Mouse (Mus musculus) testis, adult 2 months (tissue): ENCODE data around the gene Cntnap2.

Experiments used
- CTCF ChIP-seq: fragments of 200-500 bp; IDR thresholded peaks from 2 replicates; pipeline ENCODE4 v1.5.1; 2012; ENCODE audit warnings: low read depth, mild to moderate bottlenecking, inconsistent platforms, low read length, moderate library complexity; ENCODE audit not compliant: control insufficient read depth, insufficient read depth, insufficient replicate concordance
- POLR2A ChIP-seq: fragments of 200-500 bp; IDR thresholded peaks from 2 replicates; pipeline ENCODE4 v1.6.1; 2012; ENCODE audit warnings: low read depth, mild to moderate bottlenecking, inconsistent platforms, low read length, moderate library complexity; ENCODE audit not compliant: control insufficient read depth

DNA sequence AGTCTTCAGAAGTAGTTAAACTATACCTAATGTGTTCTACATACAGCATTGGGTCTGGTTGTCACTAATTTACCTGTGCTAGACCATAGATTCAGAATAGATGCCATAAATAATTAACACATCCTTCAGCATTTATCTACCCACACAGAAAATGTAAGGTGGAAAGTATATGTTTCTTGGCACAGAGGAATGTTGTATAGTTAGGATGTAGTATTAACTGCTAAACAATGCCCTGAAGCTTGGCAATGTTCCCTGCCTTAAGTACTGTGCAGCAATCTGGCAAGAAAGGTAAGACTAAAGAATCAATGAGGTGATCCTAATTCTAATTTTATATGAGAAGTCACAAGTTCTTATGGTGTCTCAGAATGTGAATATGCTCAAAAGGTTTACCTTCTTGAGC is 529.9 kb downstream of the Cntnap2 start:
- TF ChIP-seq POLR2A (no peak), CTCF (no peak)
